Mouse (Mus musculus): ENCODE measurements at regions not wholly inside any gene's neighbourhood (a gene's known extent, or its start where the extent isn't known, plus 50 kb on each side); places are given as distances from the start of the nearest gene placed in this dataset.

- DNase-seq (ENCODE audit: extremely low spot score in 1 of 2, low spot score in 1 of 2), result no peak
Measured at GRCm38 (mm10) chr12:109948434-109948984, 330.4 kb upstream of the Dio3 start.

GRCm38 (mm10) chr12:109949231-109949965, 329.5 kb upstream of the Dio3 start:
- DNase-seq (ENCODE audit: extremely low spot score in 1 of 2, low spot score in 1 of 2), result no peak

- no peak for DNase-seq (ENCODE audit: extremely low spot score in 1 of 2, low spot score in 1 of 2)
Measured at GRCm38 (mm10) chr12:109950632-109951031, 328.2 kb upstream of the Dio3 start.

GRCm38 (mm10) chr12:109951473-109951872, 327.4 kb upstream of the Dio3 start:
- DNase-seq (ENCODE audit: extremely low spot score in 1 of 2, low spot score in 1 of 2), result no peak

- DNase-seq (ENCODE audit: extremely low spot score in 1 of 2, low spot score in 1 of 2), result no peak
Measured at GRCm38 (mm10) chr12:109951884-109952456, 326.9 kb upstream of the Dio3 start.

- DNase-seq (ENCODE audit: extremely low spot score in 1 of 2, low spot score in 1 of 2), result no peak
Measured at GRCm38 (mm10) chr12:109952933-109953332, 325.9 kb upstream of the Dio3 start.

- no peak for DNase-seq (ENCODE audit: extremely low spot score in 1 of 2, low spot score in 1 of 2)
Measured at GRCm38 (mm10) chr12:109957305-109957704, 321.6 kb upstream of the Dio3 start.

- peak in 1 of 2 experiments; percentile 76 for DNase-seq (ENCODE audit: extremely low spot score in 1 of 2, low spot score in 1 of 2)
Measured at GRCm38 (mm10) chr12:109958357-109959085, 320.3 kb upstream of the Dio3 start.

GRCm38 (mm10) chr12:109966776-109967175, 312.1 kb upstream of the Dio3 start:
- no peak for DNase-seq (ENCODE audit: extremely low spot score in 1 of 2, low spot score in 1 of 2)

- DNase-seq (ENCODE audit: extremely low spot score in 1 of 2, low spot score in 1 of 2), result no peak
Measured at GRCm38 (mm10) chr12:109968303-109968702, 310.6 kb upstream of the Dio3 start.

GRCm38 (mm10) chr12:109971508-109971907, 307.4 kb upstream of the Dio3 start:
- no peak for DNase-seq (ENCODE audit: extremely low spot score in 1 of 2, low spot score in 1 of 2)

- DNase-seq (ENCODE audit: extremely low spot score in 1 of 2, low spot score in 1 of 2), result peak in 1 of 2 experiments; percentile 57
Measured at GRCm38 (mm10) chr12:109972366-109973015, 306.4 kb upstream of the Dio3 start.

GRCm38 (mm10) chr12:109973598-109973997, 305.3 kb upstream of the Dio3 start:
- no peak for DNase-seq (ENCODE audit: extremely low spot score in 1 of 2, low spot score in 1 of 2)

GRCm38 (mm10) chr12:109975176-109975972, 303.5 kb upstream of the Dio3 start:
- DNase-seq (ENCODE audit: extremely low spot score in 1 of 2, low spot score in 1 of 2), result peak in 1 of 2 experiments; percentile 64

- no peak for DNase-seq (ENCODE audit: extremely low spot score in 1 of 2, low spot score in 1 of 2)
Measured at GRCm38 (mm10) chr12:109984651-109985050, 294.2 kb upstream of the Dio3 start.

- no peak for DNase-seq (ENCODE audit: extremely low spot score in 1 of 2, low spot score in 1 of 2)
Measured at GRCm38 (mm10) chr12:109993410-109993809, 285.5 kb upstream of the Dio3 start.

- DNase-seq (ENCODE audit: extremely low spot score in 1 of 2, low spot score in 1 of 2), result no peak
Measured at GRCm38 (mm10) chr12:110002717-110003116, 276.2 kb upstream of the Dio3 start.

GRCm38 (mm10) chr12:110009136-110009535, 269.7 kb upstream of the Dio3 start:
- DNase-seq (ENCODE audit: extremely low spot score in 1 of 2, low spot score in 1 of 2), result no peak

- no peak for DNase-seq (ENCODE audit: extremely low spot score in 1 of 2, low spot score in 1 of 2)
Measured at GRCm38 (mm10) chr12:110020541-110021470, 258.1 kb upstream of the Dio3 start.
